Mouse (Mus musculus) olfactory bulb, adult 2 months (tissue): ENCODE measurements around the gene Gm20918. TPM values are rescaled to one million over a fixed set of nuclear protein-coding genes. Genes with fewer than 3 reads are reported as not detected.
"Not testable (repeated sequence)": the region's sequence is repeated elsewhere in the genome, so short reads cannot be mapped to it uniquely, and the experiment has no call there.

Experiments
- H3K27ac ChIP-seq: fragments of 200-500 bp; 2 replicates; pipeline ENCODE4 v1.5.1; 2012; ENCODE audit warnings: low read depth, low read length; ENCODE audit not compliant: insufficient read depth
- H3K4me1 ChIP-seq: fragments of 200-500 bp; 2 replicates; pipeline ENCODE4 v1.6.1; 2012; ENCODE audit warnings: low read length; ENCODE audit not compliant: control insufficient read depth, insufficient read depth
- H3K4me3 ChIP-seq: fragments of 200-500 bp; 2 replicates; pipeline ENCODE4 v1.5.1; 2012; ENCODE audit warnings: mild to moderate bottlenecking, low read depth, low read length, moderate library complexity; ENCODE audit not compliant: insufficient read depth
- polyA plus RNA-seq: library from polyadenylated mRNA; stranded (reverse); fragments of >200 nt; gene quantifications from 2 replicates; pipeline ENCODE4 v1.2.4, GENCODE M21; 2012; ENCODE audit warnings: low replicate concordance; ENCODE audit not compliant: missing spikeins, insufficient read depth, insufficient read length

Gene Gm20918
- polyA plus RNA-seq = not detected in 2 replicates

- not testable (repeated sequence) for H3K4me1 ChIP-seq, H3K27ac ChIP-seq, H3K4me3 ChIP-seq
These were observed at the start of gene Gm20918 for GRCm38 (mm10) chrY:5043637-5044036. Gene Gm20918, plus strand, starts transcription at chrY:5043937.

Other genes with a start within 250 kb of the Gm20918 start
- gene Gm21820, start 205.5 kb downstream of the Gm20918 start, polyA plus RNA-seq = not detected in 2 replicates